Mouse (Mus musculus) layer of hippocampus, adult 8-10 months (tissue): Measurements from ENCODE around the gene Hist1h1a. TPM values are rescaled to one million over a fixed set of nuclear protein-coding genes. Genes with fewer than 3 reads are reported as not detected.

Source experiments
- microRNA-seq, 2 experiments: library from miRNA; unstranded; fragments of <30 nt; microRNA quantifications; one replicate each; pipeline ENCODE4 v1.2.0; 2022
- total RNA-seq, 4 experiments: library from RNA; stranded (reverse); gene quantifications; 2 replicates each; pipeline ENCODE4 v1.2.4; 2022

Hist1h1a gene
- total RNA-seq, 4 experiments from 2014 or later = 12.6 to 19.3 (median 16.9) TPM

Small RNA genes within 50 kb of the gene (microRNA-seq; reads per million reads assigned to microRNA genes)
- gene Gm44314 (0 reads per million in 2 experiments), gene Gm44484 (0 to 0.51 reads per million in 2 experiments)

Other genes with a start within 250 kb of the Hist1h1a start
- 100 to 1,000 TPM; 236 to 302 (median 261) TPM for gene Hist1h4h, start 232.6 kb upstream of the Hist1h1a start, total RNA-seq
- gene Hist1h2af, start 229.8 kb upstream of the Hist1h1a start, total RNA-seq = 1 to 10 TPM in 3 of 4 experiments, not detected in 1; 1.6 to 6.5 (median 1.8) TPM
- gene Hist1h3g, start 228.2 kb upstream of the Hist1h1a start, total RNA-seq = 1 to 10 TPM; 1.2 to 3.4 (median 2.2) TPM
- under 1 TPM; 0.34 to 0.73 (median 0.61) TPM for gene Hist1h2bh, start 220.3 kb upstream of the Hist1h1a start, total RNA-seq
- gene Hist1h3f, start 219.6 kb upstream of the Hist1h1a start, total RNA-seq = 10 to 100 TPM; 12.5 to 15.7 (median 14.2) TPM
- 100 to 1,000 TPM; 104 to 155 (median 119) TPM for gene Hist1h4f, start 212.0 kb upstream of the Hist1h1a start, total RNA-seq
- 1 to 10 TPM; 2.5 to 3.3 (median 2.8) TPM for gene Hist1h1d, start 210.4 kb upstream of the Hist1h1a start, total RNA-seq
- 10 to 100 TPM; 34.8 to 43.2 (median 40.0) TPM for gene Hist1h3e, start 201.3 kb upstream of the Hist1h1a start, total RNA-seq
- gene Hist1h2ae, start 192.4 kb upstream of the Hist1h1a start, total RNA-seq = 1 to 10 TPM; 3.3 to 7.7 (median 4.9) TPM
- 10 to 100 TPM; 57.3 to 67.6 (median 60.8) TPM for gene Hist1h2bg, start 192.3 kb upstream of the Hist1h1a start, total RNA-seq
- gene Hist1h2bf, start 189.5 kb upstream of the Hist1h1a start, total RNA-seq = 10 to 100 TPM; 19.2 to 30.0 (median 24.4) TPM
- gene Hist1h2ad, start 189.3 kb upstream of the Hist1h1a start, total RNA-seq = 10 to 100 TPM in 1 of 4 experiments, 1 to 10 TPM in 3; 3.0 to 11.0 (median 5.7) TPM
- gene Hist1h3d, start 187.9 kb upstream of the Hist1h1a start, total RNA-seq = 10 to 100 TPM in 2 of 4 experiments, 1 to 10 TPM in 2; 8.2 to 11.5 (median 10.5) TPM
- 100 to 1,000 TPM; 106 to 128 (median 119) TPM for gene Hist1h4d, start 182.1 kb upstream of the Hist1h1a start, total RNA-seq
- gene Hist1h2be, start 142.5 kb upstream of the Hist1h1a start, total RNA-seq = 10 to 100 TPM in 2 of 4 experiments, 1 to 10 TPM in 2; 7.9 to 10.8 (median 9.3) TPM
- 10 to 100 TPM; 36.1 to 50.5 (median 42.7) TPM for gene Hist1h1e, start 141.1 kb upstream of the Hist1h1a start, total RNA-seq
- 1 to 10 TPM; 1.4 to 3.1 (median 2.7) TPM for gene Hist1h2ac, start 79.7 kb upstream of the Hist1h1a start, total RNA-seq
- 10 to 100 TPM; 33.4 to 55.2 (median 44.8) TPM for gene Hist1h2bc, start 79.5 kb upstream of the Hist1h1a start, total RNA-seq
- under 1 TPM in 1 of 4 experiments, not detected in 3; 0.50 TPM for gene Hist1h1t, start 67.9 kb upstream of the Hist1h1a start, total RNA-seq
- 10 to 100 TPM; 71.6 to 90.3 (median 85.0) TPM for gene Hist1h4c, start 65.2 kb upstream of the Hist1h1a start, total RNA-seq
- gene Hfe, start 52.8 kb upstream of the Hist1h1a start, total RNA-seq = 1 to 10 TPM; 3.9 to 9.4 (median 7.0) TPM
- 10 to 100 TPM; 39.1 to 69.2 (median 53.5) TPM for gene Hist1h1c, start 24.9 kb upstream of the Hist1h1a start, total RNA-seq
- gene Hist1h3c, start 18.1 kb upstream of the Hist1h1a start, total RNA-seq = 1 to 10 TPM in 3 of 4 experiments, not detected in 1; 1.7 to 3.1 (median 2.7) TPM
- 10 to 100 TPM; 14.1 to 21.7 (median 16.7) TPM for gene Hist1h2bb, start 16.9 kb upstream of the Hist1h1a start, total RNA-seq
- gene Hist1h2ab, start 12.5 kb upstream of the Hist1h1a start, total RNA-seq = 10 to 100 TPM; 18.6 to 28.1 (median 23.5) TPM
- gene Hist1h3b, start 11.4 kb upstream of the Hist1h1a start, total RNA-seq = 10 to 100 TPM in 2 of 4 experiments, 1 to 10 TPM in 2; 3.1 to 10.4 (median 8.0) TPM
- gene Hist1h4b, start 6.7 kb upstream of the Hist1h1a start, total RNA-seq = 10 to 100 TPM; 47.4 to 67.0 (median 59.9) TPM
- 10 to 100 TPM; 31.9 to 42.9 (median 37.9) TPM for gene Hist1h4a, start 2.4 kb upstream of the Hist1h1a start, total RNA-seq
- gene Hist1h3a, start 1.3 kb upstream of the Hist1h1a start, total RNA-seq = 10 to 100 TPM; 22.7 to 39.9 (median 29.0) TPM
- gene Trim38, start 6.2 kb downstream of the Hist1h1a start, total RNA-seq = not detected
- gene Slc17a2, start 43.3 kb downstream of the Hist1h1a start, total RNA-seq = not detected
- gene Slc17a3, start 75.8 kb downstream of the Hist1h1a start, total RNA-seq = not detected
- not detected for gene Slc17a1, start 104.1 kb downstream of the Hist1h1a start, total RNA-seq
- gene Slc17a4, start 151.3 kb downstream of the Hist1h1a start, total RNA-seq = not detected
- gene Hist1h2ba, start 170.5 kb downstream of the Hist1h1a start, total RNA-seq = not detected
- gene Hist1h2aa, start 170.8 kb downstream of the Hist1h1a start, total RNA-seq = not detected
- gene Scgn, start 227.5 kb downstream of the Hist1h1a start, total RNA-seq = 1 to 10 TPM; 1.4 to 2.8 (median 2.1) TPM